Mouse (Mus musculus): Measurements from ENCODE around the gene Zfp1.

- TF ChIP-seq ZC3H11A (IDR thresholded peaks at IDR 0.05; ENCODE audit: borderline replicate concordance, low read depth, low read length), result no peak
- TF ChIP-seq ZNF384 (IDR thresholded peaks at IDR 0.05; ENCODE audit: low read depth, low read length), result no peak
- no peak for TF ChIP-seq CHD2 (IDR thresholded peaks at IDR 0.05; ENCODE audit: low read depth, low read length)
- no peak for TF ChIP-seq HCFC1 (IDR thresholded peaks at IDR 0.05; ENCODE audit: borderline replicate concordance, insufficient read depth, low read length)
Measured at GRCm38 (mm10) chr8:111602050-111602449, 41.2 kb upstream of the Zfp1 start.
